Mouse (Mus musculus): ENCODE results near the gene Zcchc17.

Zcchc17 gene

GRCm38 (mm10) chr4:130315771-130316527, 43.8 kb downstream of the Zcchc17 start:
- peak; percentile 66 for DNase-seq

- DNase-seq: no peak
Measured at GRCm38 (mm10) chr4:130313552-130313951, 46.2 kb downstream of the Zcchc17 start.

- DNase-seq: no peak
Measured at GRCm38 (mm10) chr4:130312526-130312925, 47.2 kb downstream of the Zcchc17 start.

- DNase-seq: no peak
Measured at GRCm38 (mm10) chr4:130309254-130309653, 50.5 kb downstream of the Zcchc17 start.

- peak; percentile 48 for DNase-seq
Measured at GRCm38 (mm10) chr4:130308231-130309081, 51.3 kb downstream of the Zcchc17 start, which contains the start of the genes Fabp3 and Gm10570. Fabp3 (plus strand) TSS chr4:130308595. Gm10570 (minus strand) TSS chr4:130308674.

GRCm38 (mm10) chr4:130307851-130308230, 51.9 kb downstream of the Zcchc17 start:
- peak; percentile 65 for DNase-seq

GRCm38 (mm10) chr4:130306796-130307630, 52.7 kb downstream of the Zcchc17 start:
- DNase-seq: peak; percentile 25

- DNase-seq: no peak
Measured at GRCm38 (mm10) chr4:130304746-130305145, 55.0 kb downstream of the Zcchc17 start.

GRCm38 (mm10) chr4:130302285-130302870, 57.4 kb downstream of the Zcchc17 start:
- DNase-seq: no peak

GRCm38 (mm10) chr4:130299629-130300018, 60.1 kb downstream of the Zcchc17 start:
- no peak for DNase-seq

GRCm38 (mm10) chr4:130298877-130299628, 60.7 kb downstream of the Zcchc17 start:
- no peak for DNase-seq

GRCm38 (mm10) chr4:130297123-130297529, 62.6 kb downstream of the Zcchc17 start:
- no peak for DNase-seq

GRCm38 (mm10) chr4:130296243-130296965, 63.3 kb downstream of the Zcchc17 start:
- DNase-seq: no peak

- peak; percentile 63 for DNase-seq
Measured at GRCm38 (mm10) chr4:130295047-130295745, 64.5 kb downstream of the Zcchc17 start.

GRCm38 (mm10) chr4:130294513-130294912, 65.2 kb downstream of the Zcchc17 start:
- no peak for DNase-seq

- peak; percentile 75 for DNase-seq
Measured at GRCm38 (mm10) chr4:130292271-130292670, 67.5 kb downstream of the Zcchc17 start.

- no peak for DNase-seq
Measured at GRCm38 (mm10) chr4:130289824-130290223, 69.9 kb downstream of the Zcchc17 start.

- no peak for DNase-seq
Measured at GRCm38 (mm10) chr4:130286531-130286930, 73.2 kb downstream of the Zcchc17 start.

- DNase-seq: no peak
Measured at GRCm38 (mm10) chr4:130283826-130284225, 75.9 kb downstream of the Zcchc17 start.

- no peak for DNase-seq
Measured at GRCm38 (mm10) chr4:130282856-130283255, 76.9 kb downstream of the Zcchc17 start.
